ENCODE assay signal across 11 mouse cellular contexts in genomic region chr13:73714020-73714419, GRCm38 (mm10). TPM values are rescaled to one million over a fixed set of nuclear protein-coding genes. Genes with fewer than 3 reads are reported as not detected.
DNase-seq lines count a peak whose midpoint lies in the region; ATAC-seq and TF ChIP-seq lines count a peak whose summit lies in the region.
"Had no signal": no experiment of that assay in that cellular context is flagged by ENCODE, and none has a peak within 500 bp of the region (broad histone marks: within the 10 kb centered on the region; RNA-seq: fewer than 3 reads in every experiment).

No protein-coding gene starts in this region.

- H3K27ac ChIP-seq in kidney, adult 2 months (ENCODE audit: insufficient read depth, low read depth, low read length) = peak overlapping the region; percentile 12; the same call in 1 of the 2 replicates
- H3K27ac ChIP-seq: limb, embryonic 12.5 days; neural tube, embryonic 12.5 days had no signal

- DNase-seq in kidney, adult 2 months = peak; percentile 66
- DNase-seq in kidney, adult 11 months = no peak
- DNase-seq in CD4-positive helper T cell, adult 2 months (ENCODE audit: low read depth, low spot score) = peak; percentile 61
- peak; percentile 62 for DNase-seq in ZHBTc4 (ENCODE audit: low read depth, low spot score)
- DNase-seq in adrenal gland, postnatal 14 days = no peak
- DNase-seq in c-Kit-positive CD71-positive TER-119-positive erythroid progenitor cells, embryonic 14.5 days (ENCODE audit: low spot score) = no peak
- no peak for DNase-seq in urinary bladder, adult 18-20 months (ENCODE audit: low spot score in 2 of 2)
- DNase-seq: heart, postnatal 36 days had no signal

- H3K4me1 ChIP-seq in kidney, adult 2 months (ENCODE audit: control insufficient read depth, insufficient read depth, low read length) = peaks cover 21% of the 10 kb centered on the region
- H3K4me1 ChIP-seq: limb, embryonic 12.5 days; neural tube, embryonic 12.5 days had no signal

- WGBS in kidney, adult 2 months = 62% methylated on average over 2 of the region's 2 CpGs

- no peak for TF ChIP-seq POLR2A in kidney, adult 2 months (IDR thresholded peaks at IDR 0.05; ENCODE audit: low read depth, low read length)

- H3K36me3 ChIP-seq in kidney, adult 2 months (ENCODE audit: control insufficient read depth, insufficient read depth, low read length) = no peaks in the 10 kb centered on the region
- H3K36me3 ChIP-seq: limb, embryonic 12.5 days; neural tube, embryonic 12.5 days had no signal

- H3K27me3 ChIP-seq in kidney, adult 2 months (replicated peaks; ENCODE audit: control insufficient read depth, insufficient read depth, low read length) = no peaks in the 10 kb centered on the region
- H3K27me3 ChIP-seq: limb, embryonic 12.5 days; neural tube, embryonic 12.5 days had no signal

- H3K4me3 ChIP-seq in kidney, adult 2 months (ENCODE audit: insufficient read depth, low read depth, low read length) = no peak overlapping the region
- H3K4me3 ChIP-seq: limb, embryonic 12.5 days; neural tube, embryonic 12.5 days had no signal

- peak; percentile 63 for TF ChIP-seq CTCF in kidney, adult 2 months (conservative IDR thresholded peaks at IDR 0.05; ENCODE audit: insufficient read depth, insufficient read length, low read depth, low read length)

- ATAC-seq in megakaryocyte progenitor cell, adult 5-6 weeks (replicated peaks; ENCODE audit: poor library complexity) = peak; percentile 67

RNA-seq across cellular contexts. Expression of gene Slc6a19, which starts 9.4 kb away (rescaled TPM):
- 884 and 1,011 TPM in 2 replicates for polyA plus RNA-seq in kidney, adult 2 months (2012; rRNA removed)
- total RNA-seq in megakaryocyte progenitor cell, adult 5-6 weeks (2015) = not detected in 2 replicates
- not detected in 2 replicates for total RNA-seq in megakaryocyte progenitor cell, adult 5-6 weeks (2017)
- 0.37 and 0.98 TPM in 2 replicates for total RNA-seq in adrenal gland, postnatal 14 days (2021)
- total RNA-seq: heart, postnatal 36 days had no signal
- polyA plus RNA-seq: limb, embryonic 12.5 days had no signal

RNA-seq across cellular contexts. Expression of gene Slc12a7, which starts 18.9 kb away (rescaled TPM):
- polyA plus RNA-seq in kidney, adult 2 months (2012; rRNA removed) = 104 and 109 TPM in 2 replicates
- total RNA-seq in megakaryocyte progenitor cell, adult 5-6 weeks (2015) = 4.3 and 7.5 TPM in 2 replicates
- 3.4 and 3.6 TPM in 2 replicates for total RNA-seq in megakaryocyte progenitor cell, adult 5-6 weeks (2017)
- 32.3 and 34.2 TPM in 2 replicates for total RNA-seq in adrenal gland, postnatal 14 days (2021)

RNA-seq across cellular contexts. Expression of gene Slc6a18, which starts 36.2 kb away (rescaled TPM):
- 438 and 863 TPM in 2 replicates for polyA plus RNA-seq in kidney, adult 2 months (2012; rRNA removed)
- not detected in 2 replicates for total RNA-seq in megakaryocyte progenitor cell, adult 5-6 weeks (2015)
- not detected in 2 replicates for total RNA-seq in megakaryocyte progenitor cell, adult 5-6 weeks (2017)
- not detected in 2 replicates for total RNA-seq in adrenal gland, postnatal 14 days (2021)
- total RNA-seq: heart, postnatal 36 days had no signal
- polyA plus RNA-seq: limb, embryonic 12.5 days; neural tube, embryonic 12.5 days had no signal

Comparison
In these comparisons a context has a peak if more than half of its experiments do, and no peak if none do; other contexts are left out.
1. DNase-seq: peak in kidney, adult 2 months (single experiment), CD4-positive helper T cell, adult 2 months (single experiment) and ZHBTc4 (single experiment); none in kidney, adult 11 months (single experiment), adrenal gland, postnatal 14 days (single experiment), c-Kit-positive CD71-positive TER-119-positive erythroid progenitor cells, embryonic 14.5 days (single experiment) and urinary bladder, adult 18-20 months (0 of 2).